In genomic region chr7:45323069-45323468, GRCm38 (mm10) we compare ENCODE assay signal across 24 mouse cellular contexts. TPM values are rescaled to one million over a fixed set of nuclear protein-coding genes. Genes with fewer than 3 reads are reported as not detected.
"Had no signal": no experiment of that assay in that cellular context is flagged by ENCODE, and none has a peak within 500 bp of the region (broad histone marks: within the 10 kb centered on the region; RNA-seq: fewer than 3 reads in every experiment).

No protein-coding gene starts in this region.

- H3K4me3 ChIP-seq: liver, embryonic 15.5 days; lung, embryonic 15.5 days; midbrain, embryonic 10.5 days; midbrain, embryonic 12.5 days; myocyte; neural tube, embryonic 13.5 days; neural tube, embryonic 15.5 days had no signal

- H3K27ac ChIP-seq: liver, embryonic 15.5 days; lung, embryonic 15.5 days; midbrain, embryonic 10.5 days; midbrain, embryonic 12.5 days; neural tube, embryonic 13.5 days; neural tube, embryonic 15.5 days had no signal

- DNase-seq: liver, postnatal 0 days; lung, adult 2 months; lung, postnatal 14 days; lung, postnatal 4 days; midbrain, embryonic 14.5 days; retina, postnatal 1 day; right cerebral cortex, adult 18-20 months; right cerebral cortex, postnatal 25 days; right cerebral cortex, postnatal 4 days; spleen, adult 18-20 months; thymus, adult 18-20 months; thymus, postnatal 14 days; thymus, postnatal 36 days had no signal

- H3K4me1 ChIP-seq: liver, embryonic 15.5 days; lung, embryonic 15.5 days; midbrain, embryonic 10.5 days; midbrain, embryonic 12.5 days; neural tube, embryonic 13.5 days; neural tube, embryonic 15.5 days had no signal

- H3K36me3 ChIP-seq: liver, embryonic 15.5 days; midbrain, embryonic 10.5 days had no signal

- H3K27me3 ChIP-seq: liver, embryonic 15.5 days; lung, embryonic 15.5 days; midbrain, embryonic 12.5 days; neural tube, embryonic 13.5 days; neural tube, embryonic 15.5 days had no signal

- H3K9me3 ChIP-seq: liver, embryonic 15.5 days; lung, embryonic 15.5 days; midbrain, embryonic 10.5 days; midbrain, embryonic 12.5 days; neural tube, embryonic 13.5 days; neural tube, embryonic 15.5 days had no signal

- H3K9ac ChIP-seq: liver, embryonic 15.5 days; liver, postnatal 0 days; lung, embryonic 15.5 days; midbrain, embryonic 12.5 days; neural tube, embryonic 13.5 days; neural tube, embryonic 15.5 days had no signal

- H3K4me2 ChIP-seq: liver, embryonic 15.5 days; lung, embryonic 15.5 days; midbrain, embryonic 12.5 days; neural tube, embryonic 13.5 days; neural tube, embryonic 15.5 days had no signal

- ATAC-seq: liver, postnatal 0 days; lung, postnatal 0 days; midbrain, embryonic 16.5 days had no signal

RNA-seq across cellular contexts. Expression of gene Hrc, which starts 12.0 kb away (rescaled TPM):
- polyA plus RNA-seq: midbrain, embryonic 14.5 days had no signal

RNA-seq across cellular contexts. Expression of gene Ppfia3, which starts 43.8 kb away (rescaled TPM):
- polyA plus RNA-seq: liver, postnatal 0 days had no signal

RNA-seq across cellular contexts. Expression of gene Slc6a21, which starts 45.8 kb away (rescaled TPM):
- polyA plus RNA-seq: liver, embryonic 15.5 days; lung, adult 2 months; lung, postnatal 0 days; midbrain, embryonic 10.5 days; midbrain, embryonic 12.5 days; midbrain, embryonic 14.5 days; midbrain, embryonic 16.5 days; myocyte; neural tube, embryonic 11.5 days; neural tube, embryonic 13.5 days; neural tube, embryonic 15.5 days; stomach, embryonic 14.5 days had no signal

RNA-seq across cellular contexts. Expression of gene Lin7b, which starts 47.3 kb away (rescaled TPM):
- polyA plus RNA-seq: liver, embryonic 15.5 days; liver, postnatal 0 days; lung, postnatal 0 days had no signal
